Mouse (Mus musculus) embryonic facial prominence, embryonic 11.5 days (tissue): ENCODE results near the gene Rfwd3. TPM values are rescaled to one million over a fixed set of nuclear protein-coding genes. Genes with fewer than 3 reads are reported as not detected.
"Not testable (repeated sequence)": the region's sequence is repeated elsewhere in the genome, so short reads cannot be mapped to it uniquely, and the experiment has no call there.

ENCODE experiments used
- ATAC-seq: fragments of 200-750 bp; cut with Nextera tagmentation; replicated peaks from 2 replicates; pipeline ENCODE4 v1.8.0; 2017; ENCODE audit warnings: low read depth; ENCODE audit not compliant: insufficient number of reproducible peaks, low FRiP score, low TSS enrichment
- DNase-seq: peaks from one replicate; pipeline ENCODE4 v3.0.0-alpha.2; 2015; ENCODE audit warnings: low spot score
- H3K27ac ChIP-seq: fragments of 300-500 bp; sonication (generic); replicated peaks from 2 replicates; pipeline ENCODE4 v1.5.1; 2014; ENCODE audit warnings: mild to moderate bottlenecking, low read depth, low read length, control low read depth
- H3K27me3 ChIP-seq: fragments of 300-500 bp; sonication (generic); 2 replicates; pipeline ENCODE4 v1.6.1; 2014; ENCODE audit warnings: mild to moderate bottlenecking, low read length, moderate library complexity, mixed read lengths; ENCODE audit not compliant: control insufficient read depth, insufficient read depth
- H3K36me3 ChIP-seq: fragments of 300-500 bp; sonication (generic); replicated peaks from 2 replicates; pipeline ENCODE4 v1.6.1; 2014; ENCODE audit warnings: low read depth, mild to moderate bottlenecking, low read length, moderate library complexity, mixed read lengths; ENCODE audit not compliant: control insufficient read depth, insufficient read depth
- H3K4me1 ChIP-seq: fragments of 300-500 bp; sonication (generic); 2 replicates; pipeline ENCODE4 v1.6.1; 2014; ENCODE audit warnings: low read length, mixed read lengths; ENCODE audit not compliant: control insufficient read depth, insufficient read depth
- H3K4me2 ChIP-seq: fragments of 300-500 bp; sonication (generic); 2 replicates; pipeline ENCODE4 v1.6.1; 2014; ENCODE audit warnings: low read depth, mild to moderate bottlenecking, control low read depth, low read length, moderate library complexity
- H3K4me3 ChIP-seq: fragments of 300-500 bp; sonication (generic); 2 replicates; pipeline ENCODE4 v1.5.1; 2014; ENCODE audit warnings: low read depth, low read length, control low read depth
- H3K9ac ChIP-seq: fragments of 300-500 bp; sonication (generic); replicated peaks from 2 replicates; pipeline ENCODE4 v1.6.1; 2014; ENCODE audit warnings: mild to moderate bottlenecking, control low read depth, low read length
- H3K9me3 ChIP-seq: fragments of 300-500 bp; sonication (generic); replicated peaks from 2 replicates; pipeline ENCODE4 v1.6.1; 2016; ENCODE audit warnings: mild to moderate bottlenecking, low read length, inconsistent platforms, mixed read lengths; ENCODE audit not compliant: control insufficient read depth
- WGBS: fragments of 180-500 bp; shearing (Covaris S2); extraction: QIAGEN DNeasy Blood & Tissue Kit; methylation state at CpG from one replicate; pipeline ENCODE4 v1.1.7; 2014; 5-methylcytosine and 5-hydroxymethylcytosine counted together
- polyA plus RNA-seq: library from polyadenylated mRNA; unstranded; fragments of >200 nt; fragmentation: Nextera tagmentation; extraction: Ambion mirVana; gene quantifications from 2 replicates; pipeline ENCODE4 v1.2.1, GENCODE M21; 2014

The Rfwd3 gene
- polyA plus RNA-seq, 1 experiment from 2014 or later = 96.7 TPM

DNA sequence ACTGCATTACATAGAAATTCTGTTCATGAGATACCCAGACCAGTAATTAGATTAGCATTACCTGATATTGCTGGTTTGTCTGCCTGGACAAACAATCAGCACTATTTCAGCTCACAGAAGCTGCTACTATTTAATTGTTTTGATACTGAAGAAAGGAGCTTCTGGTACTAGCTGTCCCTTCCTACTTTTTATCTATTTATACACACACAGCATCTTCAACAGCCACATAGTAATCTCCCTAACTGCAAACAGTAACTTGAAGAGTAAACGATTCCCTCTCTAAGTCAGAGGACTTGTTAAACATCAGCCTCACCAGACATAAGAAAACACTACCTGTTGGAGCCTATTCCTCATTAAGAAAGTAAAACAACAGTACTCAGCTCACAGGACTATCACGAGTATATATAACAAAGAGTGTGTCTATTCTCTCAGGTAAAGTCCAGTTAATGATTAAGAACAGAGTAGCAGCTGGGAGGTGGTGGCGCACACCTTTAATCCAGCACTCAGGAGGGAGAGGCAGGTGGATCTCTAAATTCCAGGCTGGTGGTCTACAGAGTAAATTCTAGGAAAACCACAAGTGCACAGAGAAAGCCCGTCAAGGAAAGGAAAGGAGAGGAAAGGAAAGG is 47.4 kb downstream of the Rfwd3 start:
- Histone ChIP-seq H3K9ac (no peak overlapping the region), H3K4me3 (no peak overlapping the region), H3K36me3 (no peaks in the 10 kb centered on the region), H3K27ac (no peak overlapping the region), H3K27me3 (no peaks in the 10 kb centered on the region), H3K4me2 (no peak overlapping the region), H3K9me3 (no peaks in the 10 kb centered on the region), H3K4me1 (no peaks in the 10 kb centered on the region)
- 87% methylated on average over 4 of the region's 4 CpGs for WGBS
- ATAC-seq (no peak), DNase-seq (no peak)

- Histone ChIP-seq H3K9me3 (no peaks in the 10 kb centered on the region), H3K4me3 (no peak overlapping the region), H3K4me2 (no peak overlapping the region), H3K27ac (no peak overlapping the region), H3K4me1 (no peaks in the 10 kb centered on the region), H3K36me3 (no peaks in the 10 kb centered on the region), H3K9ac (no peak overlapping the region), H3K27me3 (no peaks in the 10 kb centered on the region)
- no peak for ATAC-seq
- DNase-seq = no peak
- WGBS = 74% methylated on average over 2 of the region's 2 CpGs
Observed at GRCm38 (mm10) chr8:111250111-111250510, 49.9 kb downstream of the Rfwd3 start.

- ATAC-seq (no peak), DNase-seq (no peak)
- no peaks in the 10 kb centered on the region for H3K9me3 ChIP-seq
- no peak overlapping the region for H3K4me3 ChIP-seq
- H3K4me1 ChIP-seq = no peaks in the 10 kb centered on the region
- no peak overlapping the region for H3K27ac ChIP-seq
- H3K27me3 ChIP-seq = no peaks in the 10 kb centered on the region
- H3K9ac ChIP-seq = no peak overlapping the region
- no peaks in the 10 kb centered on the region for H3K36me3 ChIP-seq
- no peak overlapping the region for H3K4me2 ChIP-seq
Observed at GRCm38 (mm10) chr8:111248136-111248535, 51.9 kb downstream of the Rfwd3 start.

DNA sequence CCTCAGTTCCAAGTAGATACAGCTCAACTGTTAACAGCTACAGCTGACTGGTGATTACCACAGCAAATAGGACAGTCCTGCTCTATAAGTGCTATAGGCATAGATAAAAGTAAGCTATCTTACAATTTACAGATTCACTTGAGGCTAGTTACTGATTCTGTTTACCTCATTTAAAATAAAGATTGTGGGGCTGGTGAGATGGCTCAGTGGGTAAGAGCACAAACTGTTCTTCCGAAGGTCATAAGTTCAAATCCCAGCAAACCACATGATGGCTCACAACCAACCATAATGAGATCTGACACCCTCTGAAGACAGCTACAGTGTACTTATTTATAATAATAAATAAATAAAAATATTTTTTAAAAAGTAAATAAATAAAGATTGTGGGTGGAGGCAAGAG is 53.2 kb downstream of the Rfwd3 start:
- H3K36me3 ChIP-seq, ATAC-seq, H3K4me1 ChIP-seq, H3K27ac ChIP-seq, H3K9me3 ChIP-seq, H3K4me3 ChIP-seq, H3K27me3 ChIP-seq, DNase-seq, H3K9ac ChIP-seq, H3K4me2 ChIP-seq: not testable (repeated sequence)
- 100% methylated on average over 1 of the region's 1 CpGs for WGBS

- no peak overlapping the region for H3K9ac ChIP-seq
- no peak overlapping the region for H3K4me2 ChIP-seq
- H3K9me3 ChIP-seq = no peaks in the 10 kb centered on the region
- no peak overlapping the region for H3K4me3 ChIP-seq
- H3K27ac ChIP-seq = no peak overlapping the region
- H3K36me3 ChIP-seq = no peaks in the 10 kb centered on the region
- no peak for ATAC-seq
- no peaks in the 10 kb centered on the region for H3K27me3 ChIP-seq
- no peak for DNase-seq
- WGBS = 89% methylated on average over 4 of the region's 4 CpGs
- H3K4me1 ChIP-seq = no peaks in the 10 kb centered on the region
Observed at GRCm38 (mm10) chr8:111246287-111246830, 53.7 kb downstream of the Rfwd3 start.

DNA sequence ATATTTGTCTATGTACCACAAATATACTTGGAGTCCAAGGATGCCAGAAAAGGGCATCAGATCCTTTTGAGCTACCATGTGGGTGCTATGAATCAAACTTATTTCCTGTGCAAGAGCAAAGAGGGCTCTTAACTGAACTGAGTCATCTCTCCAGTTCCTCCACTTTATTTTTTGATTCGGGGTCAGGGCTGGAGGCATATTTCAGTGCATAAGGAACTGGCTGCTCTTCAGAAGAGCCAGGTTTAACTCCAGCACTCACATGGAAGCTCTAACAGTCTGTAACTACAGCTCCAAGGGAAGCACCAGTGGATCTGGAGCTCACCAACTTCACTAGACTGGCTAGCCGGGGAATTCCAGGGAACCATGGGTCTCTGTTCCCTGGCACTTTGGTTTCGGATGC is 62.7 kb downstream of the Rfwd3 start:
- no peaks in the 10 kb centered on the region for H3K27me3 ChIP-seq
- DNase-seq = no peak
- H3K4me3 ChIP-seq = no peak overlapping the region
- no peak overlapping the region for H3K9ac ChIP-seq
- H3K9me3 ChIP-seq = no peaks in the 10 kb centered on the region
- 78% methylated on average over 3 of the region's 3 CpGs for WGBS
- no peaks in the 10 kb centered on the region for H3K4me1 ChIP-seq
- no peak for ATAC-seq
- H3K4me2 ChIP-seq = no peak overlapping the region
- no peak overlapping the region for H3K27ac ChIP-seq
- no peaks in the 10 kb centered on the region for H3K36me3 ChIP-seq

DNA sequence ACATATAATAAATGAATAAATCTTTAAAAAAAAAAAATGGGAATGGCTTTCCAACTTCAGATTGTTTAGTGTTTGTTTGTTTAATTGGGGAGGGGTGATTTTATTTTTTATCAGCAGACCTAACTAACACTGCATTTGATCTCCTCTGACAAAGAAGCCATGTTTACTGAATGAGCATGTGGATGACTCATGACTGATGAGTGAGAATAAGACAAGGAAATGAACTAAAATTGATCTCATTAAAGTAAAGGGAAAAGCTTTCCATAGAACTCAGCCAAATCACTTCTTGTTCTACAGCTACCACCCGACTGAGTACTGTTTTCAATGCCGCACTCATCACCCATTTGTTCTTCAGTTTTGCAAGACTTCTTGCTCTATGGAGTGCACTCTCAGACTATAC is 66.3 kb downstream of the Rfwd3 start:
- Histone ChIP-seq H3K4me2 (no peak overlapping the region), H3K9me3 (no peaks in the 10 kb centered on the region), H3K27me3 (no peaks in the 10 kb centered on the region), H3K9ac (no peak overlapping the region), H3K4me3 (no peak overlapping the region), H3K4me1 (no peaks in the 10 kb centered on the region), H3K36me3 (no peaks in the 10 kb centered on the region), H3K27ac (no peak overlapping the region)
- 93% methylated on average over 2 of the region's 2 CpGs for WGBS
- DNase-seq (no peak), ATAC-seq (no peak)

GRCm38 (mm10) chr8:111224153-111224552 is 75.9 kb downstream of the Rfwd3 start:
- Histone ChIP-seq H3K27me3 (no peaks in the 10 kb centered on the region), H3K4me2 (no peak overlapping the region), H3K9me3 (no peaks in the 10 kb centered on the region), H3K4me3 (no peak overlapping the region), H3K36me3 (no peaks in the 10 kb centered on the region), H3K4me1 (no peaks in the 10 kb centered on the region), H3K9ac (no peak overlapping the region), H3K27ac (no peak overlapping the region)
- 87% methylated on average over 5 of the region's 5 CpGs for WGBS
- no peak for ATAC-seq
- DNase-seq = no peak
